Mouse (Mus musculus) MEL (cell line): Measurements from ENCODE around the gene Snx17. TPM values are rescaled to one million over a fixed set of nuclear protein-coding genes. Genes with fewer than 3 reads are reported as not detected.

ENCODE experiments used
- DNase-seq: peaks from one replicate; pipeline ENCODE4 v3.0.0; 2011; ENCODE audit warnings: low read depth, low spot score
- H3K27ac ChIP-seq: 2 replicates; pipeline ENCODE4 v1.5.1; 2012; ENCODE audit warnings: low read depth, mild to moderate bottlenecking, control low read depth, low read length, moderate library complexity; ENCODE audit not compliant: control insufficient read depth
- H3K27me3 ChIP-seq, 2 experiments: fragments of 150-350 bp in 1 of 2; sonication (generic) in 1 of 2; 2 replicates each; pipeline ENCODE4 v1.6.1; 2012; ENCODE audit warnings: low read length in 2 of 2, mild to moderate bottlenecking in 2 of 2, improper control_type of control experiment in 1 of 2, moderate library complexity in 1 of 2; ENCODE audit not compliant: insufficient read depth in 2 of 2, control insufficient read depth in 1 of 2
- H3K36me3 ChIP-seq, 2 experiments: 2 replicates each; pipeline ENCODE4 v1.6.1; 2012 to 2014; ENCODE audit warnings: low read length in 2 of 2, improper control_type of control experiment in 1 of 2, inconsistent platforms in 1 of 2, mild to moderate bottlenecking in 1 of 2; ENCODE audit not compliant: insufficient read depth in 2 of 2, control insufficient read depth in 1 of 2
- H3K4me1 ChIP-seq, 2 experiments: fragments of 150-350 bp in 1 of 2; sonication (generic) in 1 of 2; 2 replicates each; pipeline ENCODE4 v1.6.1; 2012; ENCODE audit warnings: low read length in 2 of 2, improper control_type of control experiment in 1 of 2, mild to moderate bottlenecking in 1 of 2; ENCODE audit not compliant: insufficient read depth in 2 of 2, control insufficient read depth in 1 of 2
- H3K4me3 ChIP-seq, 2 experiments: fragments of 150-350 bp in 1 of 2; sonication (generic) in 1 of 2; 2 replicates each; pipeline ENCODE4 v1.5.1; 2012; ENCODE audit warnings: low read depth in 2 of 2, low read length in 2 of 2, mild to moderate bottlenecking in 2 of 2, moderate library complexity in 2 of 2, control low read depth in 1 of 2, improper control_type of control experiment in 1 of 2; ENCODE audit not compliant: control insufficient read depth in 1 of 2, insufficient read depth in 1 of 2
- H3K79me2 ChIP-seq: 2 replicates; pipeline ENCODE4 v1.6.1; 2012; ENCODE audit warnings: mild to moderate bottlenecking, low read length, moderate library complexity; ENCODE audit not compliant: control insufficient read depth, poor library complexity, insufficient read depth
- H3K9ac ChIP-seq: 2 replicates; pipeline ENCODE4 v1.6.1; 2012; ENCODE audit warnings: low read depth, mild to moderate bottlenecking, control low read depth, low read length, moderate library complexity; ENCODE audit not compliant: control insufficient read depth, poor library complexity, severe bottlenecking
- H3K9me3 ChIP-seq: fragments of 150-350 bp; sonication (generic); replicated peaks from 2 replicates; pipeline ENCODE4 v1.6.1; 2012; ENCODE audit warnings: mild to moderate bottlenecking, low read length, improper control_type of control experiment, moderate library complexity; ENCODE audit not compliant: insufficient read depth
- BHLHE40 ChIP-seq: IDR thresholded peaks from 2 replicates; pipeline ENCODE4 v1.6.1; 2012; ENCODE audit warnings: low read depth, mild to moderate bottlenecking, inconsistent platforms, low read length, improper control_type of control experiment, borderline replicate concordance
- CHD1 ChIP-seq: IDR thresholded peaks from 2 replicates; pipeline ENCODE4 v1.6.1; 2012; ENCODE audit warnings: low read depth, mild to moderate bottlenecking, inconsistent platforms, low read length, improper control_type of control experiment
- CTCF ChIP-seq, 3 experiments: IDR thresholded peaks in 2 of 3; conservative IDR thresholded peaks in 1 of 3; 2 replicates each; pipeline ENCODE4 v1.5.1; 2011 to 2012; ENCODE audit warnings: low read length in 3 of 3, low read depth in 2 of 3, mild to moderate bottlenecking in 2 of 3, improper control_type of control experiment in 1 of 3, inconsistent platforms in 1 of 3, mixed read lengths in 1 of 3, moderate library complexity in 1 of 3; ENCODE audit not compliant: control insufficient read depth in 1 of 3, insufficient read depth in 1 of 3, poor library complexity in 1 of 3, severe bottlenecking in 1 of 3
- ELF1 ChIP-seq: IDR thresholded peaks from 2 replicates; pipeline ENCODE4 v1.6.1; 2014; ENCODE audit warnings: low read depth, mild to moderate bottlenecking, inconsistent platforms, low read length, improper control_type of control experiment, moderate library complexity
- ETS1 ChIP-seq: IDR thresholded peaks from 2 replicates; pipeline ENCODE4 v1.6.1; 2012; ENCODE audit warnings: low read depth, mild to moderate bottlenecking, inconsistent platforms, low read length, improper control_type of control experiment, moderate library complexity
- MAZ ChIP-seq: IDR thresholded peaks from 2 replicates; pipeline ENCODE4 v1.6.1; 2012; ENCODE audit warnings: low read depth, mild to moderate bottlenecking, inconsistent platforms, low read length, improper control_type of control experiment
- MXI1 ChIP-seq: IDR thresholded peaks from 2 replicates; pipeline ENCODE4 v1.6.1; 2011; ENCODE audit warnings: mild to moderate bottlenecking, low read depth, low read length, improper control_type of control experiment
- MYC ChIP-seq: IDR thresholded peaks from 2 replicates; pipeline ENCODE4 v1.6.1; 2011; ENCODE audit warnings: low read depth, mild to moderate bottlenecking, low read length, improper control_type of control experiment, moderate library complexity
- NELFE ChIP-seq: IDR thresholded peaks from 2 replicates; pipeline ENCODE4 v1.6.1; 2011; ENCODE audit warnings: low read depth, low read length, improper control_type of control experiment
- SIN3A ChIP-seq: IDR thresholded peaks from 2 replicates; pipeline ENCODE4 v1.6.1; 2012; ENCODE audit warnings: low read length, improper control_type of control experiment, inconsistent platforms
- TCF12 ChIP-seq: IDR thresholded peaks from 2 replicates; pipeline ENCODE4 v1.6.1; 2014; ENCODE audit warnings: low read depth, mild to moderate bottlenecking, inconsistent platforms, low read length, improper control_type of control experiment, moderate library complexity
- ZC3H11A ChIP-seq: IDR thresholded peaks from 2 replicates; pipeline ENCODE4 v1.6.1; 2012; ENCODE audit warnings: low read depth, mild to moderate bottlenecking, inconsistent platforms, low read length, improper control_type of control experiment
- polyA plus RNA-seq, 2 experiments: library from polyadenylated mRNA; stranded (reverse) in 1 of 2; unstranded in 1 of 2; fragments of >175 nt in 1 of 2; fragments of >200 nt in 1 of 2; gene quantifications; 2 replicates each; pipeline versions ENCODE4 v1.2.1 to v1.2.4; 2012; ENCODE audit warnings: low replicate concordance in 2 of 2, low read depth in 1 of 2; ENCODE audit not compliant: insufficient read length in 2 of 2, insufficient read depth in 1 of 2, missing spikeins in 1 of 2
- total RNA-seq: library from RNA; depleted of rRNA; stranded (reverse); fragments of 300-350 nt; gene quantifications from 2 replicates; pipeline ENCODE4 v1.2.3, GENCODE M21; 2012

Gene Snx17
- total and polyA plus RNA-seq, 3 experiments, result 85.1 to 85.6 TPM; not detected in 1

DNA sequence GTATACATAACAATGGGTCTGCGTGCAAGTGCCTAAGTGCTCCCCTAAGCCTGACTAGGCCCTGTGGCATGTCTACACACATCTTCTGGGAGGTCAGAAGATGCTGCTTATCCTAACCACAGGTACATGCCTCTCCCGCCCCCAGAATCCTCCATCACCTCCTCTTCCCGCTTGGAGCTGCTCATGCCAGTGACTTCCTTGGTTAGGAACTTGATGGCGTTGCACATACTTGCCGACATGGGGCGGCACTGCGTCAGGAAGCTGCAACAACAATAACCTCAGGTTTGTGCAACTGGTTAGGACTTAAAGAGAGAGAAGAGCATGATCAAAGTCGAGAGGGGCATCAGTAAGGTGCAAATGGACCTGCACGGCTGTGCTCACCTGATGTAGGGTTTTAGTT, 2.8 kb upstream of the Snx17 start:
- Histone ChIP-seq H3K27me3 (no peaks in the 10 kb centered on the region), H3K27ac (no peak overlapping the region), H3K4me1 (peaks cover 0 to 16% of the 10 kb centered on the region in 2 experiments; a peak in 3 of 4 replicates), H3K9me3 (no peaks in the 10 kb centered on the region), H3K79me2 (peaks cover 24% of the 10 kb centered on the region), H3K9ac (no peak overlapping the region), H3K36me3 (peaks cover 7 to 19% of the 10 kb centered on the region in 2 experiments), H3K4me3 (no peak overlapping the region)
- no peak for TF ChIP-seq NELFE
- DNase-seq, result no peak

DNA sequence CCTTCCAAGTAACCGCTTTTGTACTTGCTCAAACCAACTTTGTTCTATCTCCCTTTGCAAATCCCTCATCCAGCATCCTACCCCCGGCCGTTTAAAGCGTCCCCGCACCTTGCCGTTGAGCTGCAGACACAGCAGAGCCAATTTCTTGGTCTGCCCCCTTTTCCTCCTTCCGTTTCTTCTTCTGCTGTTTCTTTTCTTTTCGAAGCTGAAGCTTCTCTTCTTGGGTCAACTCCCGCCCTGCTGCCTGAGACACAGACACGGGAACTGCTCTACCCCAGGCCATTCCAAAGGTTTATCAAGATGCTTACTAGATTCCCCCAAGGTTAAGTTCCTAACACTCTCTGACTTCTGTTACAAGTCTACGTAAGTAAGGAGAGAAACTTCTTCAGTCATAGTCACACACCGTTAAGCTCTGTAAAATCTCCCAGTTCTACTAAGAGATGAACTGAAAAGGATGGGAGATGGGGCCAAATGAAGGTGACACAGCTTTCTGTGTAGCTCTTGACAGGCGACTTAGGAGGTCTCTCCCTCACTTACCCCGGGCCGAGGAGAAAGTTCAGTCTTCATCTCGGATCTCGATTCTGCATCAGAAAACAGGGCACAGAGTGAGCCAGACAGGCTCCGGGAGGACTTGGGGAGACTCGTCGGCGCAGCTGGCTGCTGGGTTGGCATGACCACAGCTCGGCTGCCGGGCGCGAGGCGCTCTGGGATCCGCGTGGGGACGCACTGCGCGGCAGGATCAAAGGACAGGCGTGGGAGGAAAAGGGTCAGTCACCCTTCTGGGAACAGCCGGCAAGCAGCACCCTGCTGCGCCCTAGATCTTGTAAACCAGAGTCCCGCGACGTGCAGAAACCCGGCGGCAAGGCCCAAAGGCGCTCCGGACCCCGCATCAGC, 735 bp upstream of the Snx17 start:
- H3K27ac ChIP-seq, result peak overlapping the region; percentile 57
- H3K36me3 ChIP-seq, result peaks cover 6 to 16% of the 10 kb centered on the region in 2 experiments
- H3K27me3 ChIP-seq, result no peaks in the 10 kb centered on the region
- peak; percentile 90; the same call in 1 of the 2 replicates for TF ChIP-seq CHD1
- 0 out of 6 replicates have a peak, but pooled peaks of 1 of the 3 experiments have one; percentile 19 for TF ChIP-seq CTCF (IDR thresholded peaks at IDR 0.05 in 2 of 3, conservative IDR thresholded peaks at IDR 0.05 in 1 of 3; ENCODE audit: control insufficient read depth in 1 of 3, insufficient read depth in 1 of 3, low read depth in 2 of 3, low read length in 3 of 3, poor library complexity in 1 of 3, severe bottlenecking in 1 of 3)
- TF ChIP-seq MAZ, result 0 out of 2 replicates have a peak, but pooled peaks have one; percentile 18
- no peak for TF ChIP-seq ETS1
- no peak for TF ChIP-seq ZC3H11A
- DNase-seq, result no peak
- peaks cover 0 to 9% of the 10 kb centered on the region in 2 experiments; a peak in 1 of 4 replicates for H3K4me1 ChIP-seq
- peak overlapping the region; percentile 83 for H3K9ac ChIP-seq
- H3K9me3 ChIP-seq, result no peaks in the 10 kb centered on the region
- H3K79me2 ChIP-seq, result peaks cover 24% of the 10 kb centered on the region
- peak overlapping the region; percentile 65 to 82 for H3K4me3 ChIP-seq

DNA sequence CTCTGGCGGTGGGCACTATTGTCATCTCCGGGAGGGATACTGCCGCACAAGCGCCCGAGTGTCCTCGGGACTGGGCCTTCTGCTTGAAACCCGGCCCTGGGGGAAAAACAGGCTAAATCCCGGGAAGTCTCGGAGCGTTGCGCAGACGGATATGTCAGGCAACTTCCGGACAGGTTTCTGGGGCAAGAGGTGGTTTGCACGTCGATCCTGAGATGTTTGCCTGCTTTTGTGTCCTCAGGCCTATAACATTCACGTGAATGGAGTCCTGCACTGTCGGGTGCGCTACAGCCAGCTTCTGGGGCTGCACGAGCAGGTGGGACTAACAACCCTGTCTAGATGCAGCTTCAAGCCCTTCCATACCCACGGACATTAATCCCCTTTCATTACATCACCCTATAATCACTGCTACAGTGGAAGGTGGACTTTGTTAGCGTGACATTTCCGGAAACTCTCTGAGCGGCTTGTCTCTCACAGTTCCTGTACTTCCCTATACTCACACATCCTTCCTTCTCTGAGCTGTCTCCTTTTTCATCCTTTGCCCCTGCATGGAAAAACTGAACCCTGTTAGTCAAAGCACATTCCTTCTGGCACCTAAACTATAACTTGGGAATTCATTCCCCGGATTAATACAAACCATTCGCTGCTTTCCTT, 729 bp downstream of the Snx17 start:
- TF ChIP-seq BHLHE40, result no peak
- TF ChIP-seq MYC, result peak; percentile 28; the same call in 1 of the 2 replicates
- peak; percentile 73; the same call in 1 of the 2 replicates for TF ChIP-seq SIN3A
- no peak for TF ChIP-seq TCF12
- peak; percentile 49; the same call in 1 of the 2 replicates for TF ChIP-seq ELF1
- TF ChIP-seq MXI1, result peak; percentile 30; the same call in 1 of the 2 replicates
- Histone ChIP-seq H3K27ac (peak overlapping the region; percentile 67), H3K79me2 (peaks cover 24% of the 10 kb centered on the region), H3K4me1 (peaks cover 0 to 9% of the 10 kb centered on the region in 2 experiments; a peak in 1 of 4 replicates), H3K4me3 (peak overlapping the region; percentile 66 to 82), H3K9me3 (no peaks in the 10 kb centered on the region), H3K36me3 (peaks cover 4 to 16% of the 10 kb centered on the region in 2 experiments), H3K9ac (peak overlapping the region; percentile 86), H3K27me3 (no peaks in the 10 kb centered on the region)
- peak; percentile 76 for DNase-seq
